Mouse (Mus musculus) kidney, adult 2 months (tissue): ENCODE results near the gene Mark4.

Source experiments
- CTCF ChIP-seq: fragments of 200-500 bp; conservative IDR thresholded peaks from 2 replicates; pipeline ENCODE4 v1.5.1; 2011; ENCODE audit warnings: low read depth, mild to moderate bottlenecking, control low read depth, low read length, moderate library complexity, mixed read lengths; ENCODE audit not compliant: insufficient read depth, insufficient read length
- POLR2A ChIP-seq: fragments of 200-500 bp; IDR thresholded peaks from one replicate; pipeline ENCODE4 v1.6.1; 2011; ENCODE audit warnings: low read depth, low read length, control low read depth

- TF ChIP-seq CTCF (no peak), POLR2A (no peak)
Measured at GRCm38 (mm10) chr7:19500420-19501363, 42.1 kb upstream of the Mark4 start.
